Mouse (Mus musculus): ENCODE results near the gene Slc35f6.

Slc35f6 gene

GRCm38 (mm10) chr5:30621211-30621790 lies 26.4 kb upstream of the Slc35f6 start:
- no peak for DNase-seq (ENCODE audit: low spot score)

- no peak for DNase-seq (ENCODE audit: low spot score)
These were observed 25.9 kb upstream of the Slc35f6 start for GRCm38 (mm10) chr5:30621844-30622176.

GRCm38 (mm10) chr5:30622177-30622840 lies 25.4 kb upstream of the Slc35f6 start:
- no peak for DNase-seq (ENCODE audit: low spot score)

GRCm38 (mm10) chr5:30622841-30623185 lies 24.9 kb upstream of the Slc35f6 start:
- no peak for DNase-seq (ENCODE audit: low spot score)

GRCm38 (mm10) chr5:30623380-30623779 lies 24.4 kb upstream of the Slc35f6 start:
- no peak for DNase-seq (ENCODE audit: low spot score)

- no peak for DNase-seq (ENCODE audit: low spot score)
These were observed 23.4 kb upstream of the Slc35f6 start for GRCm38 (mm10) chr5:30624311-30624710.

GRCm38 (mm10) chr5:30624908-30625307 lies 22.8 kb upstream of the Slc35f6 start:
- DNase-seq (ENCODE audit: low spot score), result no peak

- no peak for DNase-seq (ENCODE audit: low spot score)
These were observed 22.4 kb upstream of the Slc35f6 start for GRCm38 (mm10) chr5:30625379-30625778.

- no peak for DNase-seq (ENCODE audit: low spot score)
These were observed 21.2 kb upstream of the Slc35f6 start for GRCm38 (mm10) chr5:30626331-30627105.

- no peak for DNase-seq (ENCODE audit: low spot score)
These were observed 19.2 kb upstream of the Slc35f6 start for GRCm38 (mm10) chr5:30628511-30628910.

GRCm38 (mm10) chr5:30630401-30630800 lies 17.3 kb upstream of the Slc35f6 start:
- DNase-seq (ENCODE audit: low spot score), result no peak

GRCm38 (mm10) chr5:30632134-30632533 lies 15.6 kb upstream of the Slc35f6 start:
- no peak for DNase-seq (ENCODE audit: low spot score)

GRCm38 (mm10) chr5:30636994-30637393 lies 10.7 kb upstream of the Slc35f6 start:
- DNase-seq (ENCODE audit: low spot score), result no peak

GRCm38 (mm10) chr5:30638041-30638440 lies 9.7 kb upstream of the Slc35f6 start:
- DNase-seq (ENCODE audit: low spot score), result peak; percentile 71

- no peak for DNase-seq (ENCODE audit: low spot score)
These were observed 4.1 kb upstream of the Slc35f6 start for GRCm38 (mm10) chr5:30643477-30644179.

- no peak for DNase-seq (ENCODE audit: low spot score)
These were observed 1.7 kb upstream of the Slc35f6 start for GRCm38 (mm10) chr5:30646036-30646435.

- no peak for DNase-seq (ENCODE audit: low spot score)
These were observed 337 bp upstream of the Slc35f6 start for GRCm38 (mm10) chr5:30647396-30647795.

- no peak for DNase-seq (ENCODE audit: low spot score)
These were observed 1.8 kb downstream of the Slc35f6 start for GRCm38 (mm10) chr5:30649558-30649957.

- DNase-seq (ENCODE audit: low spot score), result no peak
These were observed 3.0 kb downstream of the Slc35f6 start for GRCm38 (mm10) chr5:30650756-30651155.

GRCm38 (mm10) chr5:30651554-30651953 lies 3.8 kb downstream of the Slc35f6 start:
- no peak for DNase-seq (ENCODE audit: low spot score)

- DNase-seq (ENCODE audit: low spot score), result peak; percentile 68
These were observed 5.5 kb downstream of the Slc35f6 start for GRCm38 (mm10) chr5:30653246-30653645.

GRCm38 (mm10) chr5:30655042-30655441 lies 7.3 kb downstream of the Slc35f6 start:
- no peak for DNase-seq (ENCODE audit: low spot score)
